Mouse (Mus musculus) lung, postnatal 25 days (tissue): ENCODE data around the gene Slc7a1.
"Not testable (repeated sequence)": the region's sequence is repeated elsewhere in the genome, so short reads cannot be mapped to it uniquely, and the experiment has no call there.

Source experiments
- DNase-seq: peaks from one replicate; pipeline ENCODE4 v3.0.0; 2022; ENCODE audit warnings: low spot score

Gene Slc7a1

DNA sequence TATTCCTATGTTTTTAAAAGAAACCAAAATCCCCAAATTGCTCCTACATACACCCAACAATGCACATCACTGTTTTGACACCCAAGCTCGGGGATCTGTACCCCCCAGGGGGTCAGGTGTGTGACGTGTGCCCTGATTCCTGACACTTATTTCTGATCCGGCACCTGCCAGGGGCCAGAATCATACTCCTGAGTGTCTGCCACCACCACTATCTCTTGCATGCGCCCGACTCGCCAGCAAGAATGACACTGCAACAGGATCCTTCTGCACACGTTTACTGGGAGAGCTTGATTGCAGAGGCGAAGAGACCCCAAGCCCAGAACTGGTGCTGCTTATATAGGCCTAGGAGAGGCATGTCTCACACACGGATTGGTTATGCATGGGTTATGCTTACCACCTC is 73.4 kb downstream of the Slc7a1 start:
- DNase-seq: not testable (repeated sequence)

DNA sequence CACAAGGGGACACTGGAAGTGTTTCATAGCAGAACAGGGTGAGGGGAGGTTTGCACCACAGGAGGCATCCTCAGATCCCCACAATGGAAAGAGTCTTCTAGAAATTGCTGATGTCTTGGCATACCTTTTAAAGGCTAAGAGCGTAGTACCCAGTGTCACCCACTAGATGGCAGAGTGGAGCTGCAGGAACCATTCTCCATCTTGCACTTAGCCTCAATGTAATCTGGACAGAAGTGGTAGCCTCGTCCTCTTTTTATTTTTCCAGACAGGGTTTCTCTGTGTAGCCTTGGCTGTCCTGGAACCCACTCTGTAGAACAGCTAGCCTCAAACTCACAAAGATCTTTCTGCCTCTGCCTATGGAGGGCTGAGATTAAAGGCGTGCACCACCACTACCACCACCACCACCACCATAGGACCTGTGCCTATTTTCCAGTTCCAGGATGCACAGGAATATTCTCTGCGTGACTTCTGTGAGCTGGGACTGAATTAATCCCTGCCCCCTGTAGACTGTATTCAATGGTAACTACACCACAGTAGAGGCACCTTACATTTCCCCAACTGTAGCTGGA is 74.3 kb downstream of the Slc7a1 start:
- DNase-seq: peak; percentile 18

DNA sequence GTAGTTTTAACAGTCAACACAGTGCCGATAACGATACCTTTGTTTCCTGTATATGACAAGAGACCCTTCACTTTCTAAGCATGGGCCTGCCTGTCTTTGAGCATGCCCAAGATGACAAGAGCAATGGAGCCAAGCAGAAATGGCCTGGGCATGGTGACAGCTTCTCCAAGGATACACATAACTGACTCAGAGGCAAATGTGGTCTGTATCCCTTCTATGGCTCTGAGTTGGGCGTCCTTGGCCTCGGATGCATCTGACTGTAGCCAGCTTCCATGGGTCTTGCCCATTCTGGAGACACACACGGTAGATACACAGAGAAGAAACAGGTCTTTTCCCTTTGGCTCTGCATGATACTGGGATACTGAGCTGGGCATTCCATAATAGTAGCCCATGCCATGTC is 84.8 kb downstream of the Slc7a1 start:
- no peak for DNase-seq

- DNase-seq: no peak
Observed at GRCm38 (mm10) chr5:148312443-148312842, 87.3 kb downstream of the Slc7a1 start.

DNA sequence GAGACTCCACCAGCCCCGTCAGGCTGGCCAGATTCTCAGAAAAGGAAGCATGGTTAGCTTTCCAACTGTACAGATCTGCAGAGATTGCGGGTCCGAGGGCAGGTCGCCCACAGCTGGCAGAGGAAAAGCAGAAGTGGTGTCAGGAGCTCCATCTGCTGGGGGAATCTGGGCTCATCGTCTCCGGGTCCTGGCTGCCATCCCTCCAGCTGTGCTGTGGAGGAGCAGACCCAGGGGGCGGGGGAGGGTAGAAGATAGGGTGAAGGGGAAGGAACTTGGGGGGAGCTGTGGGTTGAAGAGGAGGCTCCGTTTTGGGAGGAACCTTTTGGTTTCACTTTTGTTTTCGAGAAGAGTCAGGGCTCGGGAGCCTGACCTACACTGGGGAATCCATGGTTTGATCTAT is 88.9 kb downstream of the Slc7a1 start:
- peak; percentile 16 for DNase-seq

GRCm38 (mm10) chr5:148304112-148304511 is 95.6 kb downstream of the Slc7a1 start:
- DNase-seq: no peak

DNA sequence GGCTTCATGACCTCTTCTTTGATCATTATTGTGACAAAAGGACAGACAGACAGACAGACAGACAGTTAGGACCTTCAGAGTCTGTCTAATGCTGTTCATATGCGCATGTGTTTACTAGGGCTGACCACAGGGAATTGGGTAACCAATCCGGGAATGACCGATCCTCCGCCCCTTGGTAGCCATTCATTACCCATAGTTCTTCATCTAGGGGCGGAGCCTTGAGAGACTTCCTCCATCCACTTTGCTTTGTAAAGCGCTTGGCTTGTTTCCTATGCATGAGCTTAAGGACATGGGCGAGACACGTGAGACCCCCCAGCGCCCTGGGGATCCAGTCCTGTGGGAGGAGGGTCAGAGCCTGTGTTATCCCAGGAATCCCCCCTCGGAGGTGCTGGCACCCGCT is 96.7 kb downstream of the Slc7a1 start:
- no peak for DNase-seq

DNA sequence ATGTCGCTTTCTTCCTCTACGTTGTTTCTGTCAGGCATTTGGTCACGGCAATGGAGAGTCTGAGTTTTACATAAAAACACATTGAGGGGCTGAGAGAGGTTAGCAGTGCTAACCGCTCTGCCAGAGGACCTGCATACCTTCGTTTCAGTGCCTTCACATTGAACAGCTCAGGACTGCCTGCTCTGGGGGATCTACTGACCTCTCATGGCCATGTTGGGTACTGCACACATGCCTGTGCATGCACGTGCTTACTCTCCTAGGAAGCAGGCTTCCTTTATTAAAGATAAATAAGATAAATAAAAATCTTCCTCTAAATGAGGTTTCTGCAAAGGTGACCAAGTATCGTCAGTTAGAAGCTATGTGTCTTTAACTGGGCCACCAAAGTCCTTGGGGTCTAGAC is 106.4 kb downstream of the Slc7a1 start:
- DNase-seq: no peak

GRCm38 (mm10) chr5:148292862-148293261 is 106.8 kb downstream of the Slc7a1 start:
- no peak for DNase-seq

DNA sequence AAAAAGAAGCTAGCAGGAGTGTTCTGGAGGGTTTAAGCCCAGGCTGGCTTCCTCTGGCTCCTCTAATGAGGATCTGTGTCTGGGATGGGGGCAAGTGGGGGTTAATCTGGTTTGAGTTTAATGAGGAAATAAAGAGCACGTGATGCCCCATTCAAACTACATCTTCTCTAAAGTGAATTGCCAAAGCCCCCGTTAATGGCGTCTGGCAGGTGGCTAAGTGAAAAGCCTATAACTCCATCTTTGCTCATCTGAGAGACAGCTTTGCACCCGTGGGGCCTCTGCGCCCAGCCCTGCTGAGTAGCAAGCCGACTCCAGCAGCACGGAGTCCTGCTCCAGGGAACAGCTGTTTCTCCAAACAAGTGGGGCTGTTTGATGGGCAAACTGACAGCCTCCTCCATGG is 109.8 kb downstream of the Slc7a1 start:
- DNase-seq: no peak

DNA sequence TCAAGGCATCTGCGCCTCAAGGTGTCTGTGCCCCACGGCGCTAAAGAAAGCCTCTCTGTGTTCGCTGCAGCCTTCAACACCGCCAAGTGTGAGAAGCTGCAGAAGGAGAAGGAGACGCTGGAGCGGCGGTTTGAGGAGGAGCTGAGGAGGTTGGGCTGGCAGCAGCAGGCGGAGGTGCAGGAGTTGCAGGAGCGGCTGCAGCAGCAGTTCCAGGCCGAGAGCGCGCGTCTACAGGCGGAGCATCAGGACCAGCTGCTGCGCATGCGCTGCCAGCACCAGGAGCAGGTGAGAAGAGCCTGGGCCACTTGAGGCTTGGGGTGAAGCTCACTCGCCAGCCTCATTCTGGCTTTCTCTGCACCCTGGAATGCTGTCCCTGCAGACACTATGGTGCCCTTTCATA is 110.9 kb downstream of the Slc7a1 start:
- DNase-seq: no peak

- DNase-seq: no peak
Observed at GRCm38 (mm10) chr5:148287529-148287928, 112.2 kb downstream of the Slc7a1 start.

- peak; percentile 27 for DNase-seq
Observed at GRCm38 (mm10) chr5:148283584-148283983, 116.1 kb downstream of the Slc7a1 start.

- no peak for DNase-seq
Observed at GRCm38 (mm10) chr5:148283177-148283576, 116.5 kb downstream of the Slc7a1 start.

GRCm38 (mm10) chr5:148282631-148283030 is 117.1 kb downstream of the Slc7a1 start:
- DNase-seq: no peak

DNA sequence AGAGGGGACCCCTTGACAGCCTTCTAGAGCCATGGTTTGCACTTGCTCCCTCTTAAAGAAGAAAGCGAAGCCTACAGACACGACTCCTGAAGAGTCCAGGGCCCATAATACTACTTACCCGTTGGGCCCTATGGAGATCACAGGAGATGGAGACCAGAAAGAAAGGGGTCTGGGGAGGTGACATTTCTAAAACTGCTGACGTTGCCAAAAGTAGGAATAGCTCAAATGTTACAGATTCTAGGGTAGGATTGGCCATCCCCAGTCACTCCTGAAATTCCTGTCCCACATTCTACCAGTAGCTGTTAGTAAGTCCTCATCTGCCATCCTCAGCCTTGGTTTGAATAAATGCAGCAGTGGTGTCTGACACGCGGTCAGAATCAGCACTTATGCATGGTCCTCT is 117.6 kb downstream of the Slc7a1 start:
- no peak for DNase-seq

DNA sequence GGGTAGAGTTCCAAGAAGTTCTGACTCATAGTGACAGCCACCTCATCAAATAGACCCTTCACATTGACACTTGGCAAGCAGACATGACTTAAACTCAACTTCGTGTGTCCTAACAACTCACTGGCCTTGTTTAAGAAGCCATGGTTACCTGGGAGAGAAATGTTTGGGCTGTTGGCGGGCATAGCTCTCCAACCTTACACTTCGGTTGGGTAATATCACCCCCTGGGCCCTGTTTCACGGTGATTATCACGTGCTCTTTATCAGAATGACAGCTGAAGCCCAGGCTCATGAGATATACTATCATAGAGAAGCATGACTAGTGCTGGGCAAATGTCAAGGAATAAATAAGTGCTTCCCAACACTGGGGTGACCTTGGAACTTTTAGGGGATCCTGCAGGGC is 119.4 kb downstream of the Slc7a1 start:
- DNase-seq: no peak

GRCm38 (mm10) chr5:148278233-148278632 is 121.5 kb downstream of the Slc7a1 start:
- no peak for DNase-seq
